Mouse (Mus musculus) spleen, adult 2 months (tissue): Measurements from ENCODE around the gene Kcne3. TPM values are rescaled to one million over a fixed set of nuclear protein-coding genes. Genes with fewer than 3 reads are reported as not detected.

Experiments used
- DNase-seq, 2 experiments: peaks; one replicate each; pipeline versions ENCODE4 v3.0.0 to v3.0.0-alpha.2; 2012 to 2021; ENCODE audit warnings: low spot score in 2 of 2, low read depth in 1 of 2
- H3K27ac ChIP-seq: fragments of 200-500 bp; 2 replicates; pipeline ENCODE4 v1.5.1; 2012; ENCODE audit warnings: low read length, inconsistent platforms; ENCODE audit not compliant: insufficient read depth
- H3K27me3 ChIP-seq: fragments of 200-500 bp; 2 replicates; pipeline ENCODE4 v1.6.1; 2012; ENCODE audit warnings: mild to moderate bottlenecking, moderate library complexity, low read length, inconsistent platforms; ENCODE audit not compliant: control insufficient read depth, insufficient read depth
- H3K36me3 ChIP-seq: fragments of 200-500 bp; 2 replicates; pipeline ENCODE4 v1.6.1; 2012; ENCODE audit warnings: mild to moderate bottlenecking, low read length, inconsistent platforms; ENCODE audit not compliant: control insufficient read depth, insufficient read depth
- H3K4me1 ChIP-seq: fragments of 200-500 bp; 2 replicates; pipeline ENCODE4 v1.6.1; 2011; ENCODE audit warnings: inconsistent platforms; ENCODE audit not compliant: control insufficient read depth, insufficient read depth, insufficient read length
- H3K4me3 ChIP-seq: fragments of 200-500 bp; 2 replicates; pipeline ENCODE4 v1.5.1; 2011; ENCODE audit warnings: mild to moderate bottlenecking, inconsistent platforms; ENCODE audit not compliant: insufficient read depth, insufficient read length; ENCODE audit errors: extremely low read depth
- CTCF ChIP-seq: fragments of 200-500 bp; IDR thresholded peaks from 2 replicates; pipeline ENCODE4 v1.5.1; 2011; ENCODE audit warnings: mild to moderate bottlenecking, inconsistent platforms; ENCODE audit not compliant: insufficient read depth, insufficient read length, insufficient replicate concordance; ENCODE audit errors: extremely low read depth
- POLR2A ChIP-seq: fragments of 200-500 bp; IDR thresholded peaks from 2 replicates; pipeline ENCODE4 v1.6.1; 2011; ENCODE audit warnings: low read depth, low read length, inconsistent platforms
- WGBS: fragments of 180-500 bp; shearing (Covaris S2); methylation state at CpG from one replicate; pipeline ENCODE4 v1.1.7; 2018; 5-methylcytosine and 5-hydroxymethylcytosine counted together
- polyA plus RNA-seq: library from polyadenylated mRNA; depleted of rRNA; stranded (reverse); fragments of >200 nt; gene quantifications from 2 replicates; pipeline ENCODE4 v1.2.3, GENCODE M21; 2012

Kcne3 gene
- polyA plus RNA-seq, 1 experiment, result 2.2 TPM

DNA sequence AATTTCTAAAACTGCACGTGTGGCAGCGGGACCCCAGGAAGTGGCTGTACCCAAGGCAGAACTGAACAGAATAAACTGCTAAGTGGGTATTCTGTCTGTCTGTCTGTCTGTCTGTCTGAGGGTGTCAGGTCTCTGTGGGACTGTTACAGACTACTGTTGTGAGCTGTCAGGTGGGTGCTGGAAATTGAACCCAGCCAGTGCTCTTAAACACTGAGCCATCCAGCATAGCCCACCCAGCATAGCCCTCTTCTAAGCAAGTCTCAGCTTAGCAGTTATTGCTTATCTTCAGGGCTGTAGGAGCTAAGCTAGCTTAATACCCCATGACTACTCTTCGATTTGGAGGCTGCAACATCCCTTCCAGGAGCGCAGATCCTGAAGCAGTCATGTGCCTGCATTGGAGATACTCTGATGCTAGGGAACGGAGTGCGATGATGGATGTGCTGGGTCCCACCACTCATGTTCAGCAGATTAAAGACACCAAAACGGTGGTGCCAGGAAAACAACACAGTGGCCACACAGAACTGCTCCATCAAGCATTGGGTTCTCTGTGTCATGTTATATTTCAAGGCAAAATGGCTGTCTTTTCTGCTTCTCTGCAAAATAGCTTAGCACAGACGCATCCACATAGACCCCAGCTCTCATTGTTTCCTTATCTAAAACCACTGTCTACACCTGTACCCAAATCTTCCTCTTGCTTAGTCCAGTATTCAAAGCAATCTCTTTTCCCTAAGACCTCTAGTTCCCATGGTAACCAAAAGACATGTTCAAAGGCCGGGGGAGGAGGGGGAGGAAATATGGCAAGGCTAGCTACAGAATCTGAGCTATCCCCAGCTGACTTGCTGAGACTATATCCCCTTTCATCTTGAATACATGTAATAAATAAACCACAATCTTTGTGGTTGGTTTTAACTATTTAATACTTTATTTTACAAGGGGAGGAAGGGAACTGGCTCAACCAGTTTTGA lies 40.6 kb downstream of the Kcne3 start:
- H3K4me1 ChIP-seq, result no peaks in the 10 kb centered on the region
- no peak overlapping the region for H3K27ac ChIP-seq
- no peaks in the 10 kb centered on the region for H3K36me3 ChIP-seq
- 74% methylated on average over 9 of the region's 9 CpGs for WGBS
- no peak for DNase-seq
- no peaks in the 10 kb centered on the region for H3K27me3 ChIP-seq
- H3K4me3 ChIP-seq, result no peak overlapping the region
- no peak for TF ChIP-seq CTCF
- no peak for TF ChIP-seq POLR2A

DNA sequence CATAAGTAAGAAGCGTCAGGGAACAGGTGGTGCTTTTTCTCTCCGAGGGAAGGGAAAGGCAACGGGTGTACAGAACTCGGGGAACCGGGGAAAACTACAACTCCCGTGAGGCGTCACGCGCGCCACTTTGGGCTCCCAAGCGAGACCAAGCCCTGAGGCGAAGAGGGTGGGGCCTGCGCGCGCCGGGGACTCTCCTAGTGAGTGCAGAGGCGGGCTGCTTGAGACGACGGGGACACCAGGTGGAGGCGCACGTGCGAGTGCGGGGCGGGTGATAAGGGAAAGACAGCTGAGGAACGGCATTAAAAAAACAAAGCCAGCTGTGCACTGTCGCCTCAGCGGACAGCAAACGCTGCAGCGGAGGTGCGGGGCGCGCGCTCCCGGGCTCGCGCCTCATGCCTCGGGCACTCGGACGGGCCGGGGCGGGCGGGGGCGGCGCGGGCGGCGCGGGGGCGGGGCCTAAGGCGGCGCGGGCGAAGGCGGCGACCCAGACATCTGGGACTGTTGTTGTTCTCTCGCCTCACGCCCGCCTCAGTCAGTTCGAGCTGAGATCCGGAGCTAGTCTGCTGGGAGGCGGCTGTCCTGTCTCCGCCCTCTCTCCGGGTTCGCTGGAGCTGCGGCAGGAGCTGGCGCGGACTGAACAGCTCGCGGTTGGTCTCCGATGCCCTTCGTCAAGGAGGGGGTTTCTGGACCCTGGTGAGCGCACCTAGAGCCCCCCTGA lies 51.0 kb downstream of the Kcne3 start, which contains the start of gene Pgm2l1:
Pgm2l1 (plus strand) TSS at position 237 of the 718 bp plus-strand sequence.
- Histone ChIP-seq H3K4me1 (peaks cover 2% of the 10 kb centered on the region; the same call in 1 of the 2 replicates), H3K36me3 (no peaks in the 10 kb centered on the region), H3K27ac (peak within 1 kb of the TSS; percentile 90), H3K4me3 (peak within 1 kb of the TSS; percentile 73), H3K27me3 (no peaks in the 10 kb centered on the region)
- TF ChIP-seq CTCF (no peak), POLR2A (peak; percentile 61; the same call in 1 of the 2 replicates)
- peak; percentile 84 to 98 for DNase-seq
- 1% methylated on average over 72 of the region's 72 CpGs for WGBS

DNA sequence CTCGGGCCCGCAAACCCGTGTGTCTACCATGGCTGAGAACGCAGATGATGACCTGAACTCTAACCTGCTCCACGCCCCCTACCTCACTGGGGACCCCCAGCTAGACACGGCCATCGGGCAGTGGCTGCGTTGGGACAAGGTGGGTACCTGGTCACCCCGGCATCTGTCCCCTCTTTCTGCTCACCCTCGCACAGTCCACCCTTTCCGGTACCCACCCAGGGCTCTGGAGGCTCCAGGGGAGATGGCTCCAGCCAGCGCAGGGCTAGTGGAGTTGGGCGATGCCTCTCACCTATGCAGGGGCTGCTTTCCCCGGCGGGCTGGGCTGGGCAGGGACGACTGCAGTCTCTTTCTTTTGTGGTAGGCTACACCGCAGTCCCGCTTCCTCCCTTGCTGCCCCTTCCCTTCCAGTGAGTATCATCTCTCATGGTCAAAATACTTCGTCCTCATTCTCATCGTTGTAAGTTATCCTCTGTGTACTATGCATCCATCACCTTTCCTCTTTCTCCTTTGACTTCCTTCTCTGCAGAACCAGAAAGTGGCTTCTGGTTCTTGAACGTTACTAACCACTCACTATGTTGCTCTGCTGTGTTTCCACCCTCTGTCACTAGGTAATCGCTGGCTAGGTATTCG lies 51.7 kb downstream of the Kcne3 start:
- 2% methylated on average over 23 of the region's 23 CpGs for WGBS

DNA sequence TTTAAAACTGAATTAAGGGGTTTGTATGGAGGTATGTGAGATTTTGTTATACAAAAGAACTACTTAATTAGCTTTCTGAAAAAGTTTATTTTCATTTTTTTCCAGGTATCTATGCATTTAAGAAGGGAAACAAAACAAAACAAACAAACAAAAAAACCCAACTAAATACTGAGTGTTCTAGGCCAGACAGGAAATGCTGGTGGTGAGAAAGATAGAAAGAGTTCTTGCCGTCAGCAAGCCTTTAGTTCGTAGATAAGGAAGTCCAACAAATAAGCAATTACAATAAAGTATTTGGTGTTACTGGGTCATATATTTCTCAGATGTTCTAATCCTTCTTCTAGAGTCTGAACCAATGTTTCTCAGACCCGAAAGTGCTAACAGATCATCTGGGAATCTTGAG lies 52.7 kb downstream of the Kcne3 start:
- Histone ChIP-seq H3K36me3 (no peaks in the 10 kb centered on the region), H3K4me1 (peaks cover 2% of the 10 kb centered on the region; the same call in 1 of the 2 replicates), H3K27ac (no peak overlapping the region), H3K27me3 (no peaks in the 10 kb centered on the region), H3K4me3 (no peak overlapping the region; the same call in 1 of the 2 replicates)
- WGBS, result 37% methylated on average over 3 of the region's 3 CpGs
- DNase-seq, result no peak
- TF ChIP-seq CTCF (no peak), POLR2A (no peak)

More for the DNA sequence above, 51.7 kb downstream of the Kcne3 start:
- peak in 1 of 2 experiments; percentile 20 for DNase-seq
- H3K27ac ChIP-seq, result peak overlapping the region; percentile 88
- TF ChIP-seq CTCF (no peak), POLR2A (no peak)
- peak overlapping the region; percentile 71 for H3K4me3 ChIP-seq
- H3K4me1 ChIP-seq, result peaks cover 2% of the 10 kb centered on the region; the same call in 1 of the 2 replicates
- H3K36me3 ChIP-seq, result no peaks in the 10 kb centered on the region
- H3K27me3 ChIP-seq, result no peaks in the 10 kb centered on the region

DNA sequence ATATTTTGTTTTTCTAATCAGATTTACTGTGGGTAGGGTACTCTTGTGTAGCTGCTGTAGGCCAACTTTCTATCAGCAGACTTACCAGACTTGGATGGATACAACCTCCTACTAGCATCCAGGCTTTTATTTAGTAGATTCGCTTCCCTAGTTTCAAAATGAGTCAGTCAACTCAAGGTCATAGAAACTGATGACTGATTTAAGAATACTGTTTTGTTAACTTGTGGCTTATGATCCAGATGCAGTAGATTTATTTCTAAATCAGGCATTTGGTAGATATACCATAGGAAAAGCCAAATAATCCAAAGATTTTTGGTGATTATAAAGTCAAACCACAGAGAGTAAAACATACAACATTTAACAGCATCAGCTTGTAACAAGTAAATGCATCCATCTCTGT lies 54.3 kb downstream of the Kcne3 start:
- DNase-seq, result no peak
- no peaks in the 10 kb centered on the region for H3K36me3 ChIP-seq
- 82% methylated on average over 1 of the region's 1 CpGs for WGBS
- no peak overlapping the region for H3K27ac ChIP-seq
- H3K27me3 ChIP-seq, result no peaks in the 10 kb centered on the region
- H3K4me3 ChIP-seq, result no peak overlapping the region
- H3K4me1 ChIP-seq, result peaks cover 2% of the 10 kb centered on the region; the same call in 1 of the 2 replicates
- TF ChIP-seq CTCF, result no peak
- TF ChIP-seq POLR2A, result no peak

GRCm38 (mm10) chr7:100231661-100232060 lies 55.4 kb downstream of the Kcne3 start:
- Histone ChIP-seq H3K27ac (no peak overlapping the region), H3K36me3 (no peaks in the 10 kb centered on the region), H3K27me3 (no peaks in the 10 kb centered on the region), H3K4me1 (peaks cover 2% of the 10 kb centered on the region; the same call in 1 of the 2 replicates), H3K4me3 (no peak overlapping the region)
- TF ChIP-seq POLR2A (no peak), CTCF (no peak)
- DNase-seq, result no peak
- WGBS, result 93% methylated on average over 1 of the region's 1 CpGs
